In genomic region chr1:137898891-137899290, GRCm38 (mm10) we compare ENCODE assay signal across 8 mouse cellular contexts.
DNase-seq lines count a peak whose midpoint lies in the region; ATAC-seq and TF ChIP-seq lines count a peak whose summit lies in the region.

No protein-coding gene starts in this region.

- no peaks in the 10 kb centered on the region for H3K9me3 ChIP-seq in kidney, postnatal 0 days (replicated peaks; ENCODE audit: low read length)
- H3K9me3 ChIP-seq in midbrain, embryonic 12.5 days = no peaks in the 10 kb centered on the region

- TF ChIP-seq CTCF in thymus, adult 2 months (IDR thresholded peaks at IDR 0.05; ENCODE audit: borderline replicate concordance, control insufficient read depth, extremely low read depth, insufficient read depth, low read length, poor library complexity) = no peak
- TF ChIP-seq CTCF in kidney, postnatal 0 days (IDR thresholded peaks at IDR 0.05; ENCODE audit: low read depth) = no peak

- peak overlapping the region; percentile 50; the same call in 1 of the 2 replicates for H3K4me3 ChIP-seq in thymus, adult 2 months (ENCODE audit: control insufficient read depth, insufficient read depth, low read length)
- H3K4me3 ChIP-seq in kidney, postnatal 0 days (replicated peaks; ENCODE audit: low read depth, low read length) = peak overlapping the region; percentile 44
- peak overlapping the region; percentile 68 for H3K4me3 ChIP-seq in midbrain, embryonic 12.5 days

- H3K27ac ChIP-seq in thymus, adult 2 months (ENCODE audit: control insufficient read depth, insufficient read depth, low read length) = peak overlapping the region; percentile 93
- H3K27ac ChIP-seq in kidney, postnatal 0 days = peak overlapping the region; percentile 80
- peak overlapping the region; percentile 92 for H3K27ac ChIP-seq in midbrain, embryonic 12.5 days (replicated peaks)

- peak overlapping the region; percentile 76 for H3K4me2 ChIP-seq in kidney, postnatal 0 days (ENCODE audit: low read length)
- peak overlapping the region; percentile 60 for H3K4me2 ChIP-seq in midbrain, embryonic 12.5 days (replicated peaks)

- WGBS in thymus, adult 2 months = under 1% methylated on average over 3 of the region's 3 CpGs
- 1% methylated on average over 3 of the region's 3 CpGs for WGBS in kidney, postnatal 0 days
- 4% methylated on average over 3 of the region's 3 CpGs for WGBS in midbrain, embryonic 12.5 days

- no peak for TF ChIP-seq POLR2A in thymus, adult 2 months (IDR thresholded peaks at IDR 0.05; ENCODE audit: control insufficient read depth, extremely low read depth, insufficient read depth, low read length, poor library complexity)

- peak overlapping the region; percentile 71 for H3K9ac ChIP-seq in kidney, postnatal 0 days (ENCODE audit: low read depth, low read length)
- H3K9ac ChIP-seq in midbrain, embryonic 12.5 days (replicated peaks) = peak overlapping the region; percentile 73

- H3K4me1 ChIP-seq in thymus, adult 2 months (replicated peaks; ENCODE audit: control insufficient read depth, insufficient read depth, low read length) = peaks cover 2% of the 10 kb centered on the region
- no peaks in the 10 kb centered on the region for H3K4me1 ChIP-seq in kidney, postnatal 0 days (replicated peaks; ENCODE audit: insufficient read depth, low read length)
- H3K4me1 ChIP-seq in midbrain, embryonic 12.5 days = peaks cover 18% of the 10 kb centered on the region; the same call in 1 of the 2 replicates

- peaks cover 28% of the 10 kb centered on the region for H3K36me3 ChIP-seq in thymus, adult 2 months (ENCODE audit: control insufficient read depth, insufficient read depth, low read length)
- no peaks in the 10 kb centered on the region for H3K36me3 ChIP-seq in kidney, postnatal 0 days (ENCODE audit: insufficient read depth, low read length)
- no peaks in the 10 kb centered on the region for H3K36me3 ChIP-seq in midbrain, embryonic 12.5 days

- no peaks in the 10 kb centered on the region for H3K27me3 ChIP-seq in thymus, adult 2 months (ENCODE audit: control insufficient read depth, insufficient read depth, low read length)
- no peaks in the 10 kb centered on the region for H3K27me3 ChIP-seq in kidney, postnatal 0 days (ENCODE audit: insufficient read depth, low read length)
- H3K27me3 ChIP-seq in midbrain, embryonic 12.5 days = no peaks in the 10 kb centered on the region

- no peak for ATAC-seq in kidney, postnatal 0 days (replicated peaks; ENCODE audit: low FRiP score, low read depth)
- no peak for ATAC-seq in midbrain, embryonic 12.5 days (ENCODE audit: low FRiP score, low read depth)

- peak; percentile 25 for DNase-seq in adrenal gland, postnatal 10 days
- no peak for DNase-seq in adrenal gland, adult (ENCODE audit: inconsistent age in 2 of 2, low spot score in 1 of 2)
- peak; percentile 24 for DNase-seq in thymus, adult 2 months
- no peak for DNase-seq in thymus, postnatal 0 days (ENCODE audit: low spot score)
- DNase-seq in kidney, postnatal 0 days (ENCODE audit: low spot score) = peak; percentile 71
- DNase-seq in B cell, adult 2 months = no peak
- DNase-seq in urinary bladder, postnatal 10 days (ENCODE audit: low spot score) = no peak

Comparison
In these comparisons a context has a peak if more than half of its experiments do, and no peak if none do; other contexts are left out.
1. DNase-seq: peak in adrenal gland, postnatal 10 days (single experiment), thymus, adult 2 months (single experiment) and kidney, postnatal 0 days (single experiment); none in adrenal gland, adult (0 of 2), thymus, postnatal 0 days (single experiment), B cell, adult 2 months (0 of 2) and urinary bladder, postnatal 10 days (single experiment).
2. Peak in every context shown above with its lines, with median percentiles within 50 percentile points of each other: H3K27ac ChIP-seq and H3K4me3 ChIP-seq.